Mouse (Mus musculus): ENCODE measurements around the gene Cdc45. TPM values are rescaled to one million over a fixed set of nuclear protein-coding genes. Genes with fewer than 3 reads are reported as not detected.

The Cdc45 gene
- polyA plus RNA-seq, 1 experiment from 2014 or later, result 82.9 TPM

GRCm38 (mm10) chr16:18781810-18782209 is 30.0 kb downstream of the Cdc45 start:
- Histone ChIP-seq H3K27me3 (ENCODE audit: low read depth, poor library complexity, severe bottlenecking) (peaks cover 35% of the 10 kb centered on the region), H3K27ac (no peak overlapping the region), H3K36me3 (peaks cover 76% of the 10 kb centered on the region), H3K4me1 (peaks cover 10% of the 10 kb centered on the region), H3K9me3 (replicated peaks) (no peaks in the 10 kb centered on the region), H3K4me3 (no peak overlapping the region)
- DNase-seq (ENCODE audit: low spot score), result no peak
- WGBS, result 91% methylated on average over 10 of the region's 10 CpGs

- DNase-seq (ENCODE audit: low spot score), result no peak
- Histone ChIP-seq H3K27me3 (ENCODE audit: low read depth, poor library complexity, severe bottlenecking) (peaks cover 64% of the 10 kb centered on the region), H3K9me3 (replicated peaks) (no peaks in the 10 kb centered on the region), H3K4me3 (peak overlapping the region; percentile 51), H3K27ac (no peak overlapping the region), H3K36me3 (peaks cover 42% of the 10 kb centered on the region), H3K4me1 (peaks cover 21% of the 10 kb centered on the region)
- WGBS, result 55% methylated on average over 2 of the region's 2 CpGs
These were observed 33.3 kb downstream of the Cdc45 start for GRCm38 (mm10) chr16:18778461-18778860.

- peak; percentile 57 for DNase-seq (ENCODE audit: low spot score)
- H3K27ac ChIP-seq, result peak overlapping the region; percentile 66
- peaks cover 21% of the 10 kb centered on the region for H3K4me1 ChIP-seq
- no peaks in the 10 kb centered on the region for H3K9me3 ChIP-seq (replicated peaks)
- peaks cover 64% of the 10 kb centered on the region for H3K27me3 ChIP-seq (ENCODE audit: low read depth, poor library complexity, severe bottlenecking)
- H3K4me3 ChIP-seq, result peak overlapping the region; percentile 51
- WGBS, result 3% methylated on average over 80 of the region's 80 CpGs
- H3K36me3 ChIP-seq, result peaks cover 34% of the 10 kb centered on the region
These were observed 34.4 kb downstream of the Cdc45 start for GRCm38 (mm10) chr16:18777101-18778080.

- DNase-seq (ENCODE audit: low spot score), result no peak
- peak within 1 kb of the TSS; percentile 66 for H3K27ac ChIP-seq
- no peaks in the 10 kb centered on the region for H3K9me3 ChIP-seq (replicated peaks)
- H3K4me3 ChIP-seq, result peak within 1 kb of the TSS; percentile 51
- peaks cover 21% of the 10 kb centered on the region for H3K4me1 ChIP-seq
- H3K27me3 ChIP-seq (ENCODE audit: low read depth, poor library complexity, severe bottlenecking), result peaks cover 64% of the 10 kb centered on the region
- WGBS, result 4% methylated on average over 19 of the region's 19 CpGs
- H3K36me3 ChIP-seq, result peaks cover 26% of the 10 kb centered on the region
These were observed 35.2 kb downstream of the Cdc45 start, which contains the start of gene Cldn5 for GRCm38 (mm10) chr16:18776556-18777100. Cldn5 (plus strand) TSS chr16:18776847.

GRCm38 (mm10) chr16:18775621-18776555 is 35.9 kb downstream of the Cdc45 start:
- H3K9me3 ChIP-seq (replicated peaks), result no peaks in the 10 kb centered on the region
- 0 out of 2 replicates have a peak overlapping the region, but pooled peaks have one; percentile 1 for H3K27ac ChIP-seq
- peak overlapping the region; percentile 51 for H3K4me3 ChIP-seq
- DNase-seq (ENCODE audit: low spot score), result peak; percentile 39
- peaks cover 21% of the 10 kb centered on the region for H3K4me1 ChIP-seq
- H3K27me3 ChIP-seq (ENCODE audit: low read depth, poor library complexity, severe bottlenecking), result peaks cover 64% of the 10 kb centered on the region
- 34% methylated on average over 18 of the region's 18 CpGs for WGBS
- H3K36me3 ChIP-seq, result peaks cover 19% of the 10 kb centered on the region

GRCm38 (mm10) chr16:18773936-18774335 is 37.9 kb downstream of the Cdc45 start:
- H3K27me3 ChIP-seq (ENCODE audit: low read depth, poor library complexity, severe bottlenecking), result peaks cover 50% of the 10 kb centered on the region
- no peaks in the 10 kb centered on the region for H3K36me3 ChIP-seq
- H3K4me3 ChIP-seq, result no peak overlapping the region
- H3K9me3 ChIP-seq (replicated peaks), result no peaks in the 10 kb centered on the region
- peaks cover 21% of the 10 kb centered on the region for H3K4me1 ChIP-seq
- DNase-seq (ENCODE audit: low spot score), result no peak
- no peak overlapping the region for H3K27ac ChIP-seq
- whole genome bisulfite sequencing, result 51% methylated on average over 2 of the region's 2 CpGs

- peaks cover 6% of the 10 kb centered on the region; the same call in 1 of the 2 replicates for H3K27me3 ChIP-seq (ENCODE audit: low read depth, poor library complexity, severe bottlenecking)
- no peak overlapping the region for H3K27ac ChIP-seq
- no peak overlapping the region for H3K4me3 ChIP-seq
- H3K4me1 ChIP-seq, result 0 out of 2 replicates have a peak, but pooled peaks cover 4% of the 10 kb centered on the region
- H3K9me3 ChIP-seq (replicated peaks), result no peaks in the 10 kb centered on the region
- no peak for DNase-seq (ENCODE audit: low spot score)
- 73% methylated on average over 1 of the region's 1 CpGs for WGBS
- H3K36me3 ChIP-seq, result no peaks in the 10 kb centered on the region
These were observed 42.3 kb downstream of the Cdc45 start for GRCm38 (mm10) chr16:18769501-18769900.

- H3K9me3 ChIP-seq (replicated peaks), result no peaks in the 10 kb centered on the region
- 86% methylated on average over 4 of the region's 4 CpGs for WGBS
- H3K4me1 ChIP-seq, result no peaks in the 10 kb centered on the region
- H3K4me3 ChIP-seq, result no peak overlapping the region
- no peaks in the 10 kb centered on the region for H3K36me3 ChIP-seq
- no peak for DNase-seq (ENCODE audit: low spot score)
- no peaks in the 10 kb centered on the region for H3K27me3 ChIP-seq (ENCODE audit: low read depth, poor library complexity, severe bottlenecking)
- no peak overlapping the region for H3K27ac ChIP-seq
These were observed 45.4 kb downstream of the Cdc45 start for GRCm38 (mm10) chr16:18766390-18766789.

GRCm38 (mm10) chr16:18762960-18763359 is 48.8 kb downstream of the Cdc45 start:
- no peak overlapping the region for H3K4me3 ChIP-seq
- no peak for DNase-seq (ENCODE audit: low spot score)
- no peaks in the 10 kb centered on the region for H3K27me3 ChIP-seq (ENCODE audit: low read depth, poor library complexity, severe bottlenecking)
- H3K36me3 ChIP-seq, result no peaks in the 10 kb centered on the region
- H3K27ac ChIP-seq, result no peak overlapping the region
- WGBS, result 82% methylated on average over 3 of the region's 3 CpGs
- no peaks in the 10 kb centered on the region for H3K9me3 ChIP-seq (replicated peaks)
- H3K4me1 ChIP-seq, result no peaks in the 10 kb centered on the region

- H3K4me1 ChIP-seq, result no peaks in the 10 kb centered on the region
- H3K27ac ChIP-seq, result no peak overlapping the region
- no peaks in the 10 kb centered on the region for H3K36me3 ChIP-seq
- no peaks in the 10 kb centered on the region for H3K27me3 ChIP-seq (ENCODE audit: low read depth, poor library complexity, severe bottlenecking)
- no peak overlapping the region for H3K4me3 ChIP-seq
- H3K9me3 ChIP-seq (replicated peaks), result no peaks in the 10 kb centered on the region
- no peak for DNase-seq (ENCODE audit: low spot score)
- WGBS, result 94% methylated on average over 4 of the region's 4 CpGs
These were observed 50.1 kb downstream of the Cdc45 start for GRCm38 (mm10) chr16:18761734-18762133.

- no peak for DNase-seq (ENCODE audit: low spot score)
- Histone ChIP-seq H3K36me3 (no peaks in the 10 kb centered on the region), H3K4me3 (no peak overlapping the region), H3K4me1 (no peaks in the 10 kb centered on the region), H3K27ac (no peak overlapping the region), H3K9me3 (replicated peaks) (no peaks in the 10 kb centered on the region), H3K27me3 (ENCODE audit: low read depth, poor library complexity, severe bottlenecking) (no peaks in the 10 kb centered on the region)
- 88% methylated on average over 10 of the region's 10 CpGs for WGBS
These were observed 59.8 kb downstream of the Cdc45 start for GRCm38 (mm10) chr16:18751885-18752499.

- no peaks in the 10 kb centered on the region for H3K27me3 ChIP-seq (ENCODE audit: low read depth, poor library complexity, severe bottlenecking)
- H3K9me3 ChIP-seq (replicated peaks), result no peaks in the 10 kb centered on the region
- no peak overlapping the region for H3K4me3 ChIP-seq
- no peaks in the 10 kb centered on the region for H3K4me1 ChIP-seq
- no peaks in the 10 kb centered on the region for H3K36me3 ChIP-seq
- no peak for DNase-seq (ENCODE audit: low spot score)
- no peak overlapping the region for H3K27ac ChIP-seq
- WGBS, result 82% methylated on average over 11 of the region's 11 CpGs
These were observed 60.7 kb downstream of the Cdc45 start for GRCm38 (mm10) chr16:18751101-18751500.
